Mouse (Mus musculus) gastrocnemius, adult 8-10 months (tissue): ENCODE measurements around the gene Spata33. TPM values are rescaled to one million over a fixed set of nuclear protein-coding genes. Genes with fewer than 3 reads are reported as not detected.
"Not testable (repeated sequence)": the region's sequence is repeated elsewhere in the genome, so short reads cannot be mapped to it uniquely, and the experiment has no call there.

ENCODE experiments used
- DNase-seq, 2 experiments: peaks; one replicate each; pipeline ENCODE4 v3.0.0; 2022; ENCODE audit warnings: low spot score in 2 of 2
- total RNA-seq, 4 experiments: library from RNA; stranded (reverse); gene quantifications; 2 replicates each; pipeline ENCODE4 v1.2.4; 2022

Spata33 gene
- total RNA-seq, 4 experiments from 2014 or later: 0.12 to 1.6 (median 0.58) TPM

GRCm38 (mm10) chr8:123232553-123232952 lies 19.9 kb downstream of the Spata33 start:
- DNase-seq: no peak

- DNase-seq: no peak
Measured at GRCm38 (mm10) chr8:123233300-123233699, 20.7 kb downstream of the Spata33 start.

DNA sequence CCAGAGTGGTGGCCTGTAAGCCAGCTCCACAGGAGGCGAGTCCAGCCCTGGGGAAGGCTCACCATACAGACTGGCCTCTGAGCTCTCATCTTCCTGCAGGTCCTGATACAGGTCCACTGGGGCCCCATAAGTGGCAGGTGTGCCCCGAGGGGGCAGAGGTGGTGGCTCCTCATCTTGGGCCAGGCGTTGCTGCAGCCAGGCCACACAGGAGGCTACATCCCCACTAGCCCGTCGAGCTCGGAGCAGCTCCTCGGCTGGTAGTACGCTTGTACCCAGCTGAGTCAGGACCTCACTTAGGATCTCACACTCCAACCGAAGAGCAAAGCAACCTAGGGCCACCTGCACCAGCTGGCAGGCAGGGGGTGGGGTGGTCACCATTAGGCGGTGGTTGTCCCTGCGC lies 21.1 kb downstream of the Spata33 start:
- no peak for DNase-seq

DNA sequence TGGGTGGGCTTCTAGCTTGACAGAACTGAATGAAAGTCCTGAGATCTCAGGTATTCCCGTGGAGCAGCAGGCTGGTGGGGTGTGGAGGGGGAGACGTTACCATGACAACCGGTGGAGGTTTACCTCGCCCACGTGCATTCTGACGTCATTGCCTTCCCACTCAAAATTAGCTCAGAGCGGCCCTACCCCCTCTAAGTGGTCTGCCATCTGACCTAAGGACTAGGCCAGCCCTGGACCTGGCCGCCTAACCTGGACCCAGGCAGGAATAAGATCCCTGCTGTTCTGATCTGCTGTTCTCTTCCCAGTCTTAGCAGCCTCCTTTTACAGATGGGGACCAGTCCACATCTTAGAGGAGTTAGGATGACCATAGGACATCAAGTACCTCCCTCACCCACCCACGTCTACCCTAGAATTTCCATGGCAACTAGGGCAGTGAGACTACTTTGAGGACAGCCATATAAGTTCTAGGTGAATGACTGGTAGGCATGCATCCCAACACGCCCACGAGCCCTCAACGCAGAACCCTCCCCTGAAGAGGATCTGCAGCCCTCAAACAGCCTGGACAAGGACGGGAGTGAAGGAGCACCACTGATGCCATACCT lies 22.4 kb downstream of the Spata33 start:
- DNase-seq: no peak

DNA sequence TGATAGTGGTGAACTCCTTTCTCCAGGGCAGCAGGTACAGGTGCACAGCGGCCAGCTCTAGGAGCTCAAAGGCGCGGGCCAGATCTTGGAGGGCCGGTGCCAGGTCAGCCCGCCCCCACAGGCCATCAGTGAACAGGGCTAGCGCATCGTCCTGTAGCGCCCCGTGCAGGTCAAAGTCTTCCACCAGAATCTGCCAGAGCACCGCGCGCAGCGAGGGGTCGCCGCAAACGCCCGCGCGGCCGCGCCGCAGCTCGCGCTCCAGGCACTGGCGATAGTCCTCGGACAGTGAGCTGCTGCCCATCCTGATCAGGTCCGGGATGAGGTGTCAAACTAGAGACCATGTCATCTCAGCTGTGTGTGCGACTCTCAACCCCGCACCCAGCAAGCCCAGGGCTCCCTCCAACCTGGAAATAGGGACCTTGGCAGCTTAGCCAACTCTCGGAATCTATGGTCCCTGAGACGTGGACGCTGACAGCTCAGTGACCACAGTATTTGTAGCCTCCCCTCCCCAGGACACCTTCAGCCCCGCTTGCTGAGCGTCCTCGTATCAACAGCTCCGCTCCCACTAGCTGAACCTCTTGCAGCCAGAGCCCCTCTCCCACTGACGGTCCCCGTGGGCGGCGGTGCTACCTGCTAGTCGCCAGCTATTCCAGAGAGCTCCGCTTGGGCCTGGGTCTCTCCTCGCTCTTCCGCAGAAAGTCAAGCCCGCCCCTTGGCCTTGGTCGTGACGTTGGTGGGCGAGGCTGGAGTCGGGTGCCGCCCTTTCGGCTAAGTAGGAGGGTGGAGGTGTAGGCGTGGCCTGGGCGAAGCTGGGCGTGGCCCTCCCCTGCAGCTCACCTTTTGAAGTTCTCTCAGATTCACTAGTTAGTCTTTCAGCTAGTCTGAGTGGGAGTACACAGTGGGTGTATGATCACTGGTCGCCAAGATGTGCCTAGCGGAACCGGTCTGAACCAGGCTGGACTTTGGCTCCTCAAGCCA lies 23.2 kb downstream of the Spata33 start, which contains the start of gene Spata2l:
Gene Spata2l (minus strand): TSS at position 714 of the 978 bp plus-strand sequence.
- peak; percentile 75 to 79 for DNase-seq

DNA sequence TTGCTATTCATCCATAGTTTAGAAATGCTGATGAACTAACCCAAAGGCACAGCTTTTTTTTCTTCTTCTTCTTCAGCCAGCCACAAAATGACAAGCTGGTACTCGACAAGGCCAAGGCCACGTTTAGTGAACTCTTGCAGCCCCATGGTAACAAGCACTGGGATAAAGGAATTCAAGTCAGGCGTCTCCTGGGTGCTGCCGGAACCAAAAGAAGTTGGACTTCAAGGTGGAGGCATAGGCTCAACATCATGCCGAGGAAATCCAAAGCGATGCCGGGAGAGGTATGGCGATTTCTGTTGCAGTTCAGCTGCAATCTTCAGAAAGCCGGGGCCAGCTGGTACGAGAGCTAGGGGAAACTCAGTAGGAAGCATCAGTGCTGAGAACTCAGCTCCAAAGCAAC lies 26.8 kb downstream of the Spata33 start:
- DNase-seq: no peak

DNA sequence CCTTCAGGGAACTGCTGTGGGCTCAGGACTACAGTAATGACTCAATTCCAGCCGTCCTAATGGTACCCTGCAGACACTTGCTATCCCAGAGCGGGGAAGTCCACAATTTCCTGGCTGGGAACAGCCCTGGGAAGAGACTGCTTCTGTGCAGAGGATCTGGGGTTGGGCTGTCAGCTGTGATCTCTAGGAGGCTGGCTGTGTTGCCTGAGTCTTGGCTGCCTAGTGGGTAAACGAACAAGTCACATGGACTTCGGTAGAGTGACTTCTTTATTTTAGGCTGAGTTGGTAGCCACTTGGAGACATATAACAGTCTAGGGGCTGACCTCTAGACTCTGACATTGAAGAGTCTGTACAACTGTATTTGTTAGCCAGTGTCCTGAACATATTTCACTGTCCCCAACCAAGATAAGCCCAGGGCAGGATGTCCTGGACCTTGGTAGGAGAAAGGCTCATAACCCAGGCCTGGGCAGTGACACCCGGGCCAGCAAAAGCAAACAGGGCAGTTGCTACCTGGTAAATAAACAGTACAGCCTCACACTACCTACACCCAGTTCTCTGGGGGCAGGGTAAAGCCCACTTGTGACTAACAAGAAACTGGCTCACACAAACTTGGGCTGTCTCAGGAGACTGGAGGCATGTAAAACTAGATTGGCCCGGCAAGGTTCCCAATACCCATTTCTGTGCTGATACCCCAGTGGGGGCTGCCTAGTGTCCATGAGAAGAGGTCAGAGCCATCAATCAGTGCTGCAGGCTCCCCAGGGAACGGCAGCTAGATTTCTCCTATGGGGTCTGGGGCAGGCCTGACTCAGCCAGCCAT lies 29.7 kb downstream of the Spata33 start:
- DNase-seq: no peak

DNA sequence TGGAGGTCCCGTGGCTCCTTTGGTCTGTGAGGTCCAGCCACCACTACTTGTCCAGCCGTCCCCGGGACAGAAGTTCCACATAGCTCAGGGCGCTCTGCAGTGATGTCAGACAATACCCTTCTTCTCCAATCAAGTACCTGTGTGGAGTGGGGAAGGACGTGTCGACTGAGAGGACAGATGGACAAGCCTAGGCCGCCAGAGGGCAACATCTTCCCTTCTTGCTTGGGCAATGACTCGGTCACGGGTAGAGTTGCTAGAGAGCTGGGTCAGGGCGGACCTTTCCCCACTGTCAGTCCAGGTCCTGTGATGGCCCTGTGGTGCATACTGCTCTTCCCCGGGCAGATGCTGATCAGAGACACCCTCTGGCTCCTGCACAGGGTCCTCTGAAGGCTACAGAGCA lies 30.4 kb downstream of the Spata33 start:
- no peak for DNase-seq

GRCm38 (mm10) chr8:123244382-123244781 lies 31.8 kb downstream of the Spata33 start:
- DNase-seq: no peak

DNA sequence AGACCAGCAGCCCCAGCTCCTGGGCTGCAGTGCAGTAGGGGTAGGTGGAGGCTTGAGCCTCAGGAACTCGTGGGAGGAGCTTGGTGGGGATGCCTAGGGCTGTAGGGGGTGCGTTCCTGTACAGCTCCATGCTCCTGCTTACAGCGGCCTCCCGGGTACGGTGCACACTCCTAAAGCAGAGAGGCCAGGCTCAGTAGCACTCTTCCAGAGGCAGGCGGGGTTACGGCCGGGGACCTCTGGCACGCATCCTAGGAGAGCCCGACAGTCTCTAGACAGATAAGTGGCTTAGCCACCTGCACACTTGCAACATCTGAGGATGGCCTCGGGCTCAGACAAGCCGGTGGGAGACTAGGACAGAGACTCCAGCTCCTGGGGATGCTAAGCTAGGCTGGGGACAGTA lies 32.9 kb downstream of the Spata33 start:
- DNase-seq: no peak

DNA sequence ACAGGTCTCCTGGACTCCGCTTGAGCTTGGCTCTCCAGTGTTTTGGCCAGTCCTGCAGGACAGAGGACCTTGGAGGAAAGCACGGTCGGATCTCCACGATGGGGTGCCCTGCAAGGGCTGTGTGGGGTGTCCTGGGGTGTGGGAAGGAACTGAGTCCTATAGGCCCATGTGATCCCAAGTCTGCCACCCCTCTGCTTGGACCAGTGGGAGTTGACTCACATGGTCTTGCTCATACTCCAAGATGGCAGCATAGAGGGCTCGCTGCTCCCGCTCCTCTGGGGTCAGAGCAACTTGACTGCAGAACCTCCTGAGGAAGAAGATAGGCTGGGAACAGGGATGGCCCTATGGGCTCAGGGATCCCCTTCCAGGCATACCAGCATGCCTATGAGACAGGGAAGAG lies 35.1 kb downstream of the Spata33 start:
- no peak for DNase-seq

GRCm38 (mm10) chr8:123248596-123248995 lies 36.0 kb downstream of the Spata33 start:
- no peak for DNase-seq

DNA sequence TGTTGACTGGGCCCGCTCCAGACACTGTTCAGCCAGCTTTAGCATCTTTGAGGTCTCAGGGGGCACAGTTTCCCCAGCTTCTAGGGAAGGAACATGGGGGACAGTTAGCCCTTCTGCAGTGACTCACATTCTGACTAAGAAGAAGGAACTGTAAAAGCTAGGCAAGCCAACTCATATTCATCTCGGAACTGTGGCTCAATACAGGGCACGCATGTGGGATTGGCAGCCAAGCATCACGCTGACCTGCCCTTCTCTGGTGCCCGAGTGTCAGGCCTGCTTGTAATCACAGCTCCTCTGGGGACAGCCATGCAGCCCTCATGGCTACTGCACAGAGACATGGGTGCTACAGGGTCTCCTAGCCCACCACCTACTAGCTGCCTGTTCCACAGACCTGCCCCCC lies 38.3 kb downstream of the Spata33 start:
- no peak for DNase-seq

GRCm38 (mm10) chr8:123252925-123253324 lies 40.3 kb downstream of the Spata33 start:
- no peak for DNase-seq

DNA sequence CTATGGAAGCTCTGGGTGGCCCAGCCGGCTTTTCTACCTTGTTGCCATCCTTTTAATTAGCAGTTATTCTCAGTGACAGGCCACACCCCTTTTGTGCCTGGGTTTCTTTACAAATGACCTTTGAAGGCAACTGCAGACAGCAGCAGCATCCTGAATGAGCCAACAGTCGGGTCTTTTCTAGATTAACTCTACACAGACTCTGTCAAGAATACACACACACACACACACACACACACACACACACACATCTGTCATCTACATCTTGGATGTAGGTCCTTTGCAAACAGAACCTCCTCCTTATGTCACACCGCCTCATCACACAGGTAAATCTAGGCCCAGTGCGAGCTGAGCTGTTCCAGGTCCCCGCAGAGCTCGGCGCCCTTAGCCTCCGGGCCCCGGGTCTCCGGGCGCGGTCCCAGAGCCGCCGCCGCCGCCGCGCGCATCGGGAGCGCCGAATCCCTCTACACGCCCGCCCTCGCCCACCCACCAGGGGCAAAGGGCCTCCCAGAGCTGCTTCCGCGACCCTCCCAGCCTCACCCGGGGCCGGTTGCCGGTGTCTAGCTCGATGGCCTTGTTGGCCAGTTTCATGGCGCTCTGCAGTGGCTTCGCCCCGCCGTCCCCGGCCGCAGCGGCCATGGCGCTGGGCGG lies 40.9 kb downstream of the Spata33 start:
- DNase-seq: no peak

GRCm38 (mm10) chr8:123254099-123254885 lies 41.7 kb downstream of the Spata33 start, which contains the start of the genes Zfp276 and Vps9d1:
TSS of gene Zfp276 (plus strand) at chr8:123254195.
TSS of gene Vps9d1 (minus strand) at chr8:123254348.
- DNase-seq: peak; percentile 61 to 65

DNA sequence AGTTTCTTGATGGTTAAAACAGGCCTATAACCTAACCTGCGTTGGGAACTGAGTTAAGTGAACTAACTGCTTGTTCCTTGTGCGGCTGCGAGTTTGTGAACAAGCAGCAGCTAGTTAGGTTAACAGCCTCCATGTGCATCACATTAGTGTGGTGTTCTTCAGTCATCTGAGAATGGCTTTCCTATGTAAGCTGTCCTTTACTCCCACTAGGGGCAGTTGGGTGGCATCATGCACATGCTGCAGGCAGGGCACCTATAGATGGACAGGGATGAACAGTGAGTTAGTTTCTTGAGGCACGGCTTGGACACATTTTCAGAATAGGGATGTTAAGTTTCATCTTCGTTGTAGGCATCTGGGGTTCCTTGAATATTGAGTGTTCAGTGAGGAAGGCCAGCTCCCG lies 42.5 kb downstream of the Spata33 start:
- DNase-seq: no peak

- no peak for DNase-seq
Measured at GRCm38 (mm10) chr8:123257114-123257513, 44.5 kb downstream of the Spata33 start.

- not testable (repeated sequence) for DNase-seq
Measured at GRCm38 (mm10) chr8:123257593-123257992, 45.0 kb downstream of the Spata33 start.
